8 mouse cellular contexts compared by ENCODE assay signal in genomic region chr10:80018739-80019297, GRCm38 (mm10). TPM values are rescaled to one million over a fixed set of nuclear protein-coding genes. Genes with fewer than 3 reads are reported as not detected.
DNase-seq lines count a peak whose midpoint lies in the region; ATAC-seq lines count a peak whose summit lies in the region.

No protein-coding gene starts in this region.

- peak; percentile 86 for DNase-seq in midbrain, embryonic 11.5 days (ENCODE audit: low spot score, missing footprints)
- peak; percentile 83 for DNase-seq in naive thymus-derived CD4-positive, alpha-beta T cell, adult 2 months (ENCODE audit: low read depth)
- no peak for DNase-seq in testis, postnatal 14 days (ENCODE audit: low spot score)
- DNase-seq in layer of hippocampus, postnatal 14 days (ENCODE audit: low spot score in 2 of 2): no peak
- DNase-seq in cerebellum, adult 8-10 months: no peak

- no peak overlapping the region for H3K4me3 ChIP-seq in midbrain, embryonic 11.5 days (ENCODE audit: low read depth, low read length)
- no peak overlapping the region for H3K4me3 ChIP-seq in midbrain, embryonic 16.5 days (ENCODE audit: low read depth, low read length)
- peak overlapping the region; percentile 47 for H3K4me3 ChIP-seq in erythroblast, embryonic 14.5 days (replicated peaks)
- H3K4me3 ChIP-seq in limb, embryonic 13.5 days: peak overlapping the region; percentile 34; the same call in 1 of the 2 replicates

- peaks cover 6% of the 10 kb centered on the region; the same call in 1 of the 2 replicates for H3K4me1 ChIP-seq in midbrain, embryonic 11.5 days (ENCODE audit: control insufficient read depth, insufficient read depth, low read length)
- H3K4me1 ChIP-seq in midbrain, embryonic 16.5 days (ENCODE audit: control insufficient read depth, insufficient read depth, low read length): no peaks in the 10 kb centered on the region
- peaks cover 74% of the 10 kb centered on the region for H3K4me1 ChIP-seq in erythroblast, embryonic 14.5 days (ENCODE audit: control insufficient read depth)
- peaks cover 30% of the 10 kb centered on the region for H3K4me1 ChIP-seq in limb, embryonic 13.5 days

- H3K36me3 ChIP-seq in midbrain, embryonic 11.5 days (ENCODE audit: control insufficient read depth, insufficient read depth, low read length): no peaks in the 10 kb centered on the region
- no peaks in the 10 kb centered on the region for H3K36me3 ChIP-seq in midbrain, embryonic 16.5 days (ENCODE audit: control insufficient read depth, insufficient read depth, low read length)
- peaks cover 62% of the 10 kb centered on the region for H3K36me3 ChIP-seq in erythroblast, embryonic 14.5 days (ENCODE audit: control insufficient read depth)
- H3K36me3 ChIP-seq in limb, embryonic 13.5 days: peaks cover 12% of the 10 kb centered on the region; the same call in 1 of the 2 replicates

- H3K9me3 ChIP-seq in midbrain, embryonic 11.5 days (ENCODE audit: control insufficient read depth, low read length): no peaks in the 10 kb centered on the region
- H3K9me3 ChIP-seq in midbrain, embryonic 16.5 days (replicated peaks; ENCODE audit: control insufficient read depth, low read length, poor library complexity, severe bottlenecking): no peaks in the 10 kb centered on the region
- no peaks in the 10 kb centered on the region for H3K9me3 ChIP-seq in erythroblast, embryonic 14.5 days (ENCODE audit: control insufficient read depth, low read length)
- H3K9me3 ChIP-seq in limb, embryonic 13.5 days: no peaks in the 10 kb centered on the region

- no peak overlapping the region for H3K4me2 ChIP-seq in midbrain, embryonic 11.5 days
- no peak overlapping the region for H3K4me2 ChIP-seq in midbrain, embryonic 16.5 days (ENCODE audit: low read length)
- H3K4me2 ChIP-seq in limb, embryonic 13.5 days (replicated peaks): peak overlapping the region; percentile 57

- peaks cover 31% of the 10 kb centered on the region for H3K27me3 ChIP-seq in midbrain, embryonic 11.5 days (ENCODE audit: control insufficient read depth, insufficient read depth, low read length)
- peaks cover 35% of the 10 kb centered on the region for H3K27me3 ChIP-seq in midbrain, embryonic 16.5 days (ENCODE audit: control insufficient read depth, insufficient read depth, low read depth, low read length)
- H3K27me3 ChIP-seq in erythroblast, embryonic 14.5 days (ENCODE audit: control insufficient read depth): peaks cover 15% of the 10 kb centered on the region
- peaks cover 47% of the 10 kb centered on the region for H3K27me3 ChIP-seq in limb, embryonic 13.5 days

- 5% methylated on average over 15 of the region's 15 CpGs for WGBS in midbrain, embryonic 11.5 days
- 12% methylated on average over 11 of the region's 15 CpGs for WGBS in midbrain, embryonic 16.5 days
- 7% methylated on average over 13 of the region's 15 CpGs for WGBS in limb, embryonic 13.5 days

- ATAC-seq in midbrain, embryonic 11.5 days (ENCODE audit: low FRiP score): peak; percentile 38; the same call in 1 of the 2 replicates
- ATAC-seq in midbrain, embryonic 16.5 days: no peak
- ATAC-seq in limb, embryonic 13.5 days (ENCODE audit: low FRiP score, low read depth): no peak

- H3K9ac ChIP-seq in midbrain, embryonic 11.5 days (ENCODE audit: low read length): no peak overlapping the region
- H3K9ac ChIP-seq in midbrain, embryonic 16.5 days (ENCODE audit: low read depth, low read length): no peak overlapping the region
- H3K9ac ChIP-seq in limb, embryonic 13.5 days: peak overlapping the region; percentile 64; the same call in 1 of the 2 replicates

- H3K27ac ChIP-seq in midbrain, embryonic 11.5 days (ENCODE audit: low read depth, low read length): no peak overlapping the region
- no peak overlapping the region for H3K27ac ChIP-seq in midbrain, embryonic 16.5 days (ENCODE audit: low read length)
- no peak overlapping the region for H3K27ac ChIP-seq in limb, embryonic 13.5 days

RNA-seq across cellular contexts. Expression of gene Arhgap45, which starts 2.4 kb away (rescaled TPM):
- polyA plus RNA-seq in midbrain, embryonic 11.5 days (2014; fragmentation: Nextera tagmentation; extraction: Ambion mirVana): 3.6 and 3.8 TPM in 2 replicates
- 1.2 TPM in 2 replicates for polyA plus RNA-seq in midbrain, embryonic 16.5 days (2015; fragmentation: Nextera tagmentation; extraction: Ambion mirVana)
- polyA plus RNA-seq in erythroblast, embryonic 14.5 days (2012): 1.5 and 1.7 TPM in 2 replicates
- polyA plus RNA-seq in limb, embryonic 13.5 days (2015; fragmentation: Nextera tagmentation; extraction: Ambion mirVana): 7.3 and 7.6 TPM in 2 replicates
- 1 to 10 TPM; 3.8 to 3.9 TPM for total RNA-seq in layer of hippocampus, postnatal 14 days (2021)

RNA-seq across cellular contexts. Expression of gene Polr2e, which starts 20.8 kb away (rescaled TPM):
- 200 and 225 TPM in 2 replicates for polyA plus RNA-seq in midbrain, embryonic 11.5 days (2014; fragmentation: Nextera tagmentation; extraction: Ambion mirVana)
- polyA plus RNA-seq in midbrain, embryonic 16.5 days (2015; fragmentation: Nextera tagmentation; extraction: Ambion mirVana): 124 and 131 TPM in 2 replicates
- polyA plus RNA-seq in erythroblast, embryonic 14.5 days (2012): 11.9 and 17.1 TPM in 2 replicates
- polyA plus RNA-seq in limb, embryonic 13.5 days (2015; fragmentation: Nextera tagmentation; extraction: Ambion mirVana): 244 and 254 TPM in 2 replicates
- 10 to 100 TPM; 74.1 to 74.3 TPM for total RNA-seq in layer of hippocampus, postnatal 14 days (2021)

RNA-seq across cellular contexts. Expression of gene Abca7, which starts 22.5 kb away (rescaled TPM):
- 2.8 and 2.9 TPM in 2 replicates for polyA plus RNA-seq in midbrain, embryonic 11.5 days (2014; fragmentation: Nextera tagmentation; extraction: Ambion mirVana)
- polyA plus RNA-seq in midbrain, embryonic 16.5 days (2015; fragmentation: Nextera tagmentation; extraction: Ambion mirVana): 4.1 and 4.8 TPM in 2 replicates
- 7.6 and 7.9 TPM in 2 replicates for polyA plus RNA-seq in erythroblast, embryonic 14.5 days (2012)
- 1.8 and 1.9 TPM in 2 replicates for polyA plus RNA-seq in limb, embryonic 13.5 days (2015; fragmentation: Nextera tagmentation; extraction: Ambion mirVana)
- 10 to 100 TPM in 1 of 2 experiments, 1 to 10 TPM in 1; 9.8 to 10.5 TPM for total RNA-seq in layer of hippocampus, postnatal 14 days (2021)

RNA-seq across cellular contexts. Expression of gene Gpx4, which starts 28.1 kb away (rescaled TPM):
- polyA plus RNA-seq in midbrain, embryonic 11.5 days (2014; fragmentation: Nextera tagmentation; extraction: Ambion mirVana): 581 and 594 TPM in 2 replicates
- polyA plus RNA-seq in midbrain, embryonic 16.5 days (2015; fragmentation: Nextera tagmentation; extraction: Ambion mirVana): 509 and 552 TPM in 2 replicates
- 551 and 700 TPM in 2 replicates for polyA plus RNA-seq in erythroblast, embryonic 14.5 days (2012)
- 462 and 477 TPM in 2 replicates for polyA plus RNA-seq in limb, embryonic 13.5 days (2015; fragmentation: Nextera tagmentation; extraction: Ambion mirVana)
- 100 to 1,000 TPM; 456 to 501 TPM for total RNA-seq in layer of hippocampus, postnatal 14 days (2021)

RNA-seq across cellular contexts. Expression of gene Cnn2, which starts 30.4 kb away (rescaled TPM):
- 158 and 160 TPM in 2 replicates for polyA plus RNA-seq in midbrain, embryonic 11.5 days (2014; fragmentation: Nextera tagmentation; extraction: Ambion mirVana)
- polyA plus RNA-seq in midbrain, embryonic 16.5 days (2015; fragmentation: Nextera tagmentation; extraction: Ambion mirVana): 25.7 and 26.2 TPM in 2 replicates
- polyA plus RNA-seq in erythroblast, embryonic 14.5 days (2012): 0.59 and 0.74 TPM in 2 replicates
- polyA plus RNA-seq in limb, embryonic 13.5 days (2015; fragmentation: Nextera tagmentation; extraction: Ambion mirVana): 287 and 299 TPM in 2 replicates
- 1 to 10 TPM; 7.5 to 9.3 TPM for total RNA-seq in layer of hippocampus, postnatal 14 days (2021)

Comparison
In these comparisons a context has a peak if more than half of its experiments do, and no peak if none do; other contexts are left out.
1. DNase-seq: peak in midbrain, embryonic 11.5 days (single experiment) and naive thymus-derived CD4-positive, alpha-beta T cell, adult 2 months (single experiment); none in testis, postnatal 14 days (single experiment), layer of hippocampus, postnatal 14 days (0 of 2) and cerebellum, adult 8-10 months (single experiment).
2. H3K4me3 ChIP-seq: peak in erythroblast, embryonic 14.5 days (single experiment) and limb, embryonic 13.5 days (single experiment); none in midbrain, embryonic 11.5 days (single experiment) and midbrain, embryonic 16.5 days (single experiment).